Mouse (Mus musculus) liver (tissue): ENCODE measurements around the gene Lpcat1.

Experiments
- DNase-seq: peaks from one replicate; pipeline ENCODE4 v3.0.0-alpha.2; 2020; ENCODE audit warnings: mixed read lengths

The Lpcat1 gene

GRCm38 (mm10) chr13:73447478-73447877 lies 19.5 kb upstream of the Lpcat1 start:
- DNase-seq: peak; percentile 24

GRCm38 (mm10) chr13:73448201-73448600 lies 18.8 kb upstream of the Lpcat1 start:
- no peak for DNase-seq

- no peak for DNase-seq
These were observed 18.3 kb upstream of the Lpcat1 start for GRCm38 (mm10) chr13:73448723-73449122.

- no peak for DNase-seq
These were observed 13.3 kb upstream of the Lpcat1 start for GRCm38 (mm10) chr13:73453503-73454217.

- DNase-seq: no peak
These were observed 11.7 kb upstream of the Lpcat1 start for GRCm38 (mm10) chr13:73455328-73455727.

GRCm38 (mm10) chr13:73457301-73457700 lies 9.7 kb upstream of the Lpcat1 start:
- no peak for DNase-seq

- DNase-seq: no peak
These were observed 9.3 kb upstream of the Lpcat1 start for GRCm38 (mm10) chr13:73457741-73458140.

- no peak for DNase-seq
These were observed 8.3 kb upstream of the Lpcat1 start for GRCm38 (mm10) chr13:73458719-73459118.

GRCm38 (mm10) chr13:73459189-73459850 lies 7.7 kb upstream of the Lpcat1 start:
- DNase-seq: no peak

- no peak for DNase-seq
These were observed 5.4 kb upstream of the Lpcat1 start for GRCm38 (mm10) chr13:73461551-73461950.

GRCm38 (mm10) chr13:73465156-73465555 lies 1.8 kb upstream of the Lpcat1 start:
- no peak for DNase-seq

- DNase-seq: no peak
These were observed 586 bp upstream of the Lpcat1 start for GRCm38 (mm10) chr13:73466411-73466810.

GRCm38 (mm10) chr13:73467421-73468237 lies 632 bp downstream of the Lpcat1 start:
- DNase-seq: peak; percentile 79

- DNase-seq: no peak
These were observed 1.8 kb downstream of the Lpcat1 start for GRCm38 (mm10) chr13:73468834-73469233.

GRCm38 (mm10) chr13:73469257-73469967 lies 2.4 kb downstream of the Lpcat1 start:
- no peak for DNase-seq

GRCm38 (mm10) chr13:73472481-73472880 lies 5.5 kb downstream of the Lpcat1 start:
- peak; percentile 67 for DNase-seq

- no peak for DNase-seq
These were observed 6.7 kb downstream of the Lpcat1 start for GRCm38 (mm10) chr13:73473746-73474145.

- peak; percentile 52 for DNase-seq
These were observed 7.2 kb downstream of the Lpcat1 start for GRCm38 (mm10) chr13:73474163-73474562.

- DNase-seq: peak; percentile 85
These were observed 8.3 kb downstream of the Lpcat1 start for GRCm38 (mm10) chr13:73475058-73475980.

GRCm38 (mm10) chr13:73476259-73476658 lies 9.3 kb downstream of the Lpcat1 start:
- DNase-seq: no peak

- DNase-seq: no peak
These were observed 9.8 kb downstream of the Lpcat1 start for GRCm38 (mm10) chr13:73476796-73477195.

- no peak for DNase-seq
These were observed 10.8 kb downstream of the Lpcat1 start for GRCm38 (mm10) chr13:73477841-73478240.
